Mouse (Mus musculus) 3T3-L1 (cell line): ENCODE measurements at regions not wholly inside any gene's neighbourhood (a gene's known extent, or its start where the extent isn't known, plus 50 kb on each side); places are given as distances from the start of the nearest gene placed in this dataset.

ENCODE experiments used
- DNase-seq: peaks from one replicate; pipeline ENCODE4 v3.0.0-alpha.2; 2015; ENCODE audit warnings: low read depth, low spot score

- peak; percentile 83 for DNase-seq
Observed at GRCm38 (mm10) chr5:115790436-115790835, 54.6 kb upstream of the Cit start.
